Mouse (Mus musculus) lung, adult 2 months (tissue): ENCODE measurements around the gene Cntd1.

Experiments
- CTCF ChIP-seq: fragments of 200-500 bp; IDR thresholded peaks from 2 replicates; pipeline ENCODE4 v1.5.1; 2011; ENCODE audit warnings: mild to moderate bottlenecking, low read length, control low read depth; ENCODE audit not compliant: insufficient read depth
- POLR2A ChIP-seq: fragments of 200-500 bp; IDR thresholded peaks from 2 replicates; pipeline ENCODE4 v1.6.1; 2011; ENCODE audit warnings: low read depth, mild to moderate bottlenecking, control low read depth, low read length, borderline replicate concordance; ENCODE audit errors: extremely low read depth

- no peak for TF ChIP-seq POLR2A
- TF ChIP-seq CTCF, result no peak
Observed at GRCm38 (mm10) chr11:101328941-101329635, 50.3 kb downstream of the Cntd1 start.
